29 mouse cellular contexts compared by ENCODE assay signal in the genomic region with DNA sequence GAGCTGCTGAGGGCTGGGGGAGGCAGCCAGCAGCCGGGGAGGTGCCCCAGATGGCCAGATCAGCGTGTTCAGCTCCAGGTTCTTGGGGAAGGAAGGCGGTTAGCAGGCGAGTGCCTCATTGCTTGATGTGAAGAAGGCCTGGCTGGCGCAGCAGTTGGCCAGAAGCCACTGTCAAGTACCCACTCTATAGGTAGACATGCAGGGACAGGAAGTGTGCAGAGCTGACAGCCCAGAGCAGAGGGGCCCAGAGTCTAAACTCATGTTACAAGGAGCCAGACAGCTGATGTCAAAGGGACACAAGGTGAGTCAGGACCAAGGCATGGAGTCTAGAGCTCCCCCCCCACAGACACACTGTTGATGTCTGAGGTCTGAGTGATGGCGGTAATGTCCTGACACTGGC. TPM values are rescaled to one million over a fixed set of nuclear protein-coding genes. Genes with fewer than 3 reads are reported as not detected.
"Had no signal": no experiment of that assay in that cellular context is flagged by ENCODE, and none has a peak within 500 bp of the region (broad histone marks: within the 10 kb centered on the region; RNA-seq: fewer than 3 reads in every experiment).

No protein-coding gene starts in this region.

- ATAC-seq: intestine, postnatal 0 days had no signal

- DNase-seq: kidney, adult 8-10 months; kidney, postnatal 10 days; kidney, postnatal 36 days; liver, embryonic 13.5 days; midbrain, embryonic 14.5 days; right cerebral cortex, postnatal 25 days; spleen, adult 18-20 months; thymus, postnatal 25 days had no signal

- H3K9me3 ChIP-seq: kidney, embryonic 15.5 days; liver, embryonic 13.5 days; stomach, embryonic 15.5 days had no signal

- H3K4me1 ChIP-seq: kidney, embryonic 15.5 days; liver, embryonic 13.5 days; stomach, embryonic 15.5 days had no signal

- H3K27me3 ChIP-seq: stomach, embryonic 15.5 days had no signal

- H3K27ac ChIP-seq: kidney, embryonic 15.5 days; left cerebral cortex, adult 2 months; liver, embryonic 13.5 days; stomach, embryonic 15.5 days had no signal

- H3K4me3 ChIP-seq: kidney, embryonic 15.5 days; left cerebral cortex, adult 2 months; liver, embryonic 13.5 days; stomach, embryonic 15.5 days had no signal

- H3K9ac ChIP-seq: kidney, embryonic 15.5 days; liver, embryonic 13.5 days; stomach, embryonic 15.5 days had no signal

- H3K4me2 ChIP-seq: kidney, embryonic 15.5 days; liver, embryonic 13.5 days; midbrain, embryonic 11.5 days; stomach, embryonic 15.5 days had no signal

RNA-seq across cellular contexts. Expression of gene 1700018B08Rik, which starts 5.9 kb away (rescaled TPM):
- total RNA-seq: layer of hippocampus, adult 8-10 months; layer of hippocampus, postnatal 10 days; layer of hippocampus, postnatal 36 days; left cerebral cortex, adult 2 months; left cerebral cortex, postnatal 10 days; left cerebral cortex, postnatal 36 days; liver, adult 2 months; megakaryocyte progenitor cell, adult 5-6 weeks; megakaryocyte-erythroid progenitor cell, adult 5-6 weeks; midbrain, postnatal 0 days had no signal
- polyA plus RNA-seq: intestine, embryonic 14.5 days; intestine, postnatal 0 days; kidney, embryonic 15.5 days; limb, embryonic 11.5 days; limb, embryonic 14.5 days; liver, adult 2 months; liver, embryonic 13.5 days; liver, embryonic 16.5 days; midbrain, embryonic 11.5 days; midbrain, postnatal 0 days; neural tube, embryonic 11.5 days; neural tube, embryonic 14.5 days; stomach, embryonic 15.5 days; thymus, postnatal 0 days had no signal
